Mouse (Mus musculus) myocyte (in vitro differentiated cells): ENCODE data around the gene Pdlim1. TPM values are rescaled to one million over a fixed set of nuclear protein-coding genes. Genes with fewer than 3 reads are reported as not detected.

Experiments used
- H3K27me3 ChIP-seq: one replicate; pipeline ENCODE4 v1.6.1; 2011; ENCODE audit not compliant: control insufficient read depth, insufficient read depth, insufficient read length
- H3K36me3 ChIP-seq: one replicate; pipeline ENCODE4 v1.6.1; 2011; ENCODE audit not compliant: control insufficient read depth, insufficient read depth
- H3K4me2 ChIP-seq: one replicate; pipeline ENCODE4 v1.6.1; 2011; ENCODE audit warnings: low read depth, control low read depth
- H3K4me3 ChIP-seq: one replicate; pipeline ENCODE4 v1.5.1; 2011; ENCODE audit warnings: mild to moderate bottlenecking, control low read depth, moderate library complexity
- H3K79me2 ChIP-seq: one replicate; pipeline ENCODE4 v1.6.1; 2011; ENCODE audit not compliant: control insufficient read depth, insufficient read depth
- H3ac ChIP-seq: one replicate; pipeline ENCODE4 v1.6.1; 2011; ENCODE audit not compliant: control insufficient read depth, insufficient read length
- CEBPB ChIP-seq: IDR thresholded peaks from 2 replicates; pipeline ENCODE4 v1.6.1; 2011; ENCODE audit warnings: mild to moderate bottlenecking, moderate library complexity; ENCODE audit not compliant: poor library complexity, insufficient read depth, severe bottlenecking
- E2F4 ChIP-seq: IDR thresholded peaks from one replicate; pipeline ENCODE4 v1.6.1; 2011; ENCODE audit warnings: mild to moderate bottlenecking, control low read depth, moderate library complexity; ENCODE audit not compliant: insufficient read depth
- MAX ChIP-seq: IDR thresholded peaks from one replicate; pipeline ENCODE4 v1.6.1; 2011; ENCODE audit warnings: low read depth, mild to moderate bottlenecking, control low read depth
- MYOD1 ChIP-seq, 3 experiments: IDR thresholded peaks; one replicate each; pipeline ENCODE4 v1.6.1; 2011; ENCODE audit warnings: control low read depth in 2 of 3, low read depth in 2 of 3, mild to moderate bottlenecking in 2 of 3, moderate library complexity in 1 of 3; ENCODE audit not compliant: insufficient read length in 2 of 3, control insufficient read depth in 1 of 3
- MYOG ChIP-seq, 3 experiments: IDR thresholded peaks; one replicate each; pipeline ENCODE4 v1.6.1; 2011; ENCODE audit warnings: control low read depth in 2 of 3, low read depth in 2 of 3, mild to moderate bottlenecking in 2 of 3; ENCODE audit not compliant: insufficient read length in 2 of 3, control insufficient read depth in 1 of 3, insufficient read depth in 1 of 3
- POLR2A ChIP-seq: IDR thresholded peaks from one replicate; pipeline ENCODE4 v1.6.1; 2011; ENCODE audit warnings: low read depth, mild to moderate bottlenecking, control low read depth, moderate library complexity; ENCODE audit not compliant: insufficient read length
- POLR2AphosphoS2 ChIP-seq: IDR thresholded peaks from one replicate; pipeline ENCODE4 v1.6.1; 2011; ENCODE audit warnings: low read depth, control low read depth; ENCODE audit not compliant: insufficient read length
- REST ChIP-seq: IDR thresholded peaks from one replicate; pipeline ENCODE4 v1.6.1; 2011; ENCODE audit warnings: mild to moderate bottlenecking, control low read depth, moderate library complexity; ENCODE audit not compliant: insufficient read depth, insufficient read length
- SRF ChIP-seq: IDR thresholded peaks from one replicate; pipeline ENCODE4 v1.6.1; 2011; ENCODE audit warnings: low read depth; ENCODE audit not compliant: control insufficient read depth, insufficient read length
- TCF12 ChIP-seq: IDR thresholded peaks from one replicate; pipeline ENCODE4 v1.6.1; 2011; ENCODE audit warnings: mild to moderate bottlenecking, control low read depth; ENCODE audit not compliant: poor library complexity, insufficient read depth, severe bottlenecking
- TCF3 ChIP-seq: IDR thresholded peaks from one replicate; pipeline ENCODE4 v1.6.1; 2011; ENCODE audit warnings: low read depth, control low read depth; ENCODE audit not compliant: insufficient read length
- USF1 ChIP-seq: IDR thresholded peaks from one replicate; pipeline ENCODE4 v1.6.1; 2011; ENCODE audit warnings: low read depth, mild to moderate bottlenecking, control low read depth, moderate library complexity
- polyA plus RNA-seq: library from polyadenylated mRNA; unstranded; fragments of >200 nt; fragmentation: generic; extraction: Trizol; gene quantifications from one replicate; pipeline ENCODE4 v1.2.1, GENCODE M21; 2012; ENCODE audit warnings: missing spikeins

The Pdlim1 gene
- polyA plus RNA-seq, 1 experiment: 161 TPM

GRCm38 (mm10) chr19:40251115-40251514 is 20.5 kb downstream of the Pdlim1 start:
- H3K4me3 ChIP-seq: no peak overlapping the region
- TF ChIP-seq CEBPB (no peak), MYOG (IDR thresholded peaks at IDR 0.05; ENCODE audit: control insufficient read depth in 1 of 3, insufficient read depth in 1 of 3, insufficient read length in 2 of 3, low read depth in 2 of 3) (no peak), USF1 (no peak), TCF12 (no peak), REST (no peak), POLR2A (no peak), TCF3 (no peak), MYOD1 (IDR thresholded peaks at IDR 0.05; ENCODE audit: control insufficient read depth in 1 of 3, insufficient read length in 2 of 3, low read depth in 2 of 3) (no peak), SRF (no peak), POLR2AphosphoS2 (no peak), E2F4 (no peak), MAX (no peak)
- H3K36me3 ChIP-seq: peaks cover 28% of the 10 kb centered on the region
- H3K79me2 ChIP-seq: peaks cover 24% of the 10 kb centered on the region
- no peak overlapping the region for H3ac ChIP-seq
- H3K4me2 ChIP-seq: no peak overlapping the region
- no peaks in the 10 kb centered on the region for H3K27me3 ChIP-seq

GRCm38 (mm10) chr19:40249352-40249751 is 22.3 kb downstream of the Pdlim1 start:
- Histone ChIP-seq H3K27me3 (no peaks in the 10 kb centered on the region), H3K79me2 (peaks cover 11% of the 10 kb centered on the region), H3K4me3 (no peak overlapping the region), H3ac (no peak overlapping the region), H3K36me3 (peaks cover 28% of the 10 kb centered on the region), H3K4me2 (no peak overlapping the region)
- TF ChIP-seq POLR2A (no peak), MYOD1 (IDR thresholded peaks at IDR 0.05; ENCODE audit: control insufficient read depth in 1 of 3, insufficient read length in 2 of 3, low read depth in 2 of 3) (no peak), SRF (no peak), TCF3 (no peak), MAX (no peak), USF1 (no peak), E2F4 (no peak)

- Histone ChIP-seq H3K4me3 (no peak overlapping the region), H3K36me3 (peaks cover 28% of the 10 kb centered on the region)
Measured at GRCm38 (mm10) chr19:40248476-40248875, 23.2 kb downstream of the Pdlim1 start.

GRCm38 (mm10) chr19:40247268-40247666 is 24.4 kb downstream of the Pdlim1 start:
- H3ac ChIP-seq: no peak overlapping the region
- H3K79me2 ChIP-seq: peaks cover 4% of the 10 kb centered on the region
- no peaks in the 10 kb centered on the region for H3K27me3 ChIP-seq
- H3K4me3 ChIP-seq: no peak overlapping the region
- TF ChIP-seq E2F4: no peak
- no peak for TF ChIP-seq MYOG (IDR thresholded peaks at IDR 0.05; ENCODE audit: control insufficient read depth in 1 of 3, insufficient read depth in 1 of 3, insufficient read length in 2 of 3, low read depth in 2 of 3)
- TF ChIP-seq SRF: no peak
- TF ChIP-seq MYOD1 (IDR thresholded peaks at IDR 0.05; ENCODE audit: control insufficient read depth in 1 of 3, insufficient read length in 2 of 3, low read depth in 2 of 3): no peak
- no peak for TF ChIP-seq TCF12
- TF ChIP-seq POLR2A: no peak
- TF ChIP-seq TCF3: no peak
- no peak for TF ChIP-seq CEBPB
- no peak for TF ChIP-seq USF1
- TF ChIP-seq REST: no peak
- no peak for TF ChIP-seq MAX
- no peak for TF ChIP-seq POLR2AphosphoS2
- H3K4me2 ChIP-seq: no peak overlapping the region
- H3K36me3 ChIP-seq: peaks cover 28% of the 10 kb centered on the region

More at GRCm38 (mm10) chr19:40248476-40248875, 23.2 kb downstream of the Pdlim1 start:
- Histone ChIP-seq H3K27me3 (no peaks in the 10 kb centered on the region), H3K79me2 (peaks cover 9% of the 10 kb centered on the region), H3K4me2 (no peak overlapping the region), H3ac (no peak overlapping the region)
- TF ChIP-seq REST (no peak), TCF12 (no peak), POLR2A (no peak)

- Histone ChIP-seq H3K27me3 (no peaks in the 10 kb centered on the region), H3ac (no peak overlapping the region), H3K36me3 (peaks cover 28% of the 10 kb centered on the region), H3K79me2 (no peaks in the 10 kb centered on the region), H3K4me3 (no peak overlapping the region), H3K4me2 (no peak overlapping the region)
- no peak for TF ChIP-seq POLR2A
- no peak for TF ChIP-seq CEBPB
- TF ChIP-seq MYOG (IDR thresholded peaks at IDR 0.05; ENCODE audit: control insufficient read depth in 1 of 3, insufficient read depth in 1 of 3, insufficient read length in 2 of 3, low read depth in 2 of 3): no peak
- TF ChIP-seq POLR2AphosphoS2: no peak
- no peak for TF ChIP-seq USF1
- TF ChIP-seq E2F4: no peak
- TF ChIP-seq MAX: no peak
- TF ChIP-seq REST: no peak
- TF ChIP-seq TCF12: no peak
- no peak for TF ChIP-seq TCF3
- no peak for TF ChIP-seq SRF
- no peak for TF ChIP-seq MYOD1 (IDR thresholded peaks at IDR 0.05; ENCODE audit: control insufficient read depth in 1 of 3, insufficient read length in 2 of 3, low read depth in 2 of 3)
Measured at GRCm38 (mm10) chr19:40246646-40247267, 24.9 kb downstream of the Pdlim1 start.
